Mouse (Mus musculus) midbrain, postnatal 0 days (tissue): ENCODE data around the gene Arhgap22. TPM values are rescaled to one million over a fixed set of nuclear protein-coding genes. Genes with fewer than 3 reads are reported as not detected.

ENCODE experiments used
- ATAC-seq: fragments of 200-750 bp; cut with Nextera tagmentation; 2 replicates; pipeline ENCODE4 v1.8.0; 2017; ENCODE audit warnings: moderate number of reproducible peaks, mild to moderate bottlenecking, moderate TSS enrichment, moderate library complexity; ENCODE audit not compliant: low FRiP score
- DNase-seq: peaks from one replicate; pipeline ENCODE4 v3.0.0-alpha.2; 2015; ENCODE audit warnings: low spot score
- H3K27ac ChIP-seq: fragments of 300-500 bp; sonication (generic); 2 replicates; pipeline ENCODE4 v1.5.1; 2014; ENCODE audit warnings: low read depth, mild to moderate bottlenecking, low read length, mixed read lengths
- H3K27me3 ChIP-seq: fragments of 300-500 bp; sonication (generic); 2 replicates; pipeline ENCODE4 v1.6.1; 2014; ENCODE audit warnings: low read length, control low read depth, mixed read lengths; ENCODE audit not compliant: insufficient read depth
- H3K36me3 ChIP-seq: fragments of 300-500 bp; sonication (generic); 2 replicates; pipeline ENCODE4 v1.6.1; 2014; ENCODE audit warnings: low read length, control low read depth, mixed read lengths; ENCODE audit not compliant: insufficient read depth
- H3K4me1 ChIP-seq: fragments of 300-500 bp; sonication (generic); 2 replicates; pipeline ENCODE4 v1.6.1; 2014; ENCODE audit warnings: mild to moderate bottlenecking, control low read depth, antibody characterized with exemption, low read length, mixed read lengths; ENCODE audit not compliant: insufficient read depth
- H3K4me2 ChIP-seq: fragments of 300-500 bp; sonication (generic); 2 replicates; pipeline ENCODE4 v1.6.1; 2014; ENCODE audit warnings: low read depth, mild to moderate bottlenecking, low read length, mixed read lengths; ENCODE audit not compliant: poor library complexity, severe bottlenecking
- H3K4me3 ChIP-seq: fragments of 300-500 bp; sonication (generic); 2 replicates; pipeline ENCODE4 v1.5.1; 2014; ENCODE audit warnings: low read depth, mild to moderate bottlenecking, low read length, moderate library complexity
- H3K9ac ChIP-seq: fragments of 300-500 bp; sonication (generic); replicated peaks from 2 replicates; pipeline ENCODE4 v1.6.1; 2014; ENCODE audit warnings: mild to moderate bottlenecking, low read length, moderate library complexity, mixed read lengths; ENCODE audit not compliant: poor library complexity, severe bottlenecking
- H3K9me3 ChIP-seq: fragments of 300-500 bp; sonication (generic); 2 replicates; pipeline ENCODE4 v1.6.1; 2016; ENCODE audit warnings: low read length, control low read depth
- CTCF ChIP-seq: IDR thresholded peaks from 2 replicates; pipeline ENCODE4 v1.5.1; 2016; ENCODE audit warnings: antibody characterized with exemption, mild to moderate bottlenecking
- WGBS: fragments of 180-500 bp; shearing (Covaris S2); extraction: QIAGEN DNeasy Blood & Tissue Kit; methylation state at CpG from one replicate; pipeline ENCODE4 v1.1.7; 2014; 5-methylcytosine and 5-hydroxymethylcytosine counted together
- polyA plus RNA-seq: library from polyadenylated mRNA; unstranded; fragments of >200 nt; fragmentation: Nextera tagmentation; extraction: Ambion mirVana; gene quantifications from 2 replicates; pipeline ENCODE4 v1.2.1, GENCODE M21; 2015
- total RNA-seq: library from RNA; depleted of rRNA; stranded (reverse); fragments of >200 nt; gene quantifications from 2 replicates; pipeline ENCODE4 v1.2.3, GENCODE M21; 2014

Gene Arhgap22
- total and polyA plus RNA-seq, 2 experiments from 2014 or later, result 3.4 to 4.2 TPM

DNA sequence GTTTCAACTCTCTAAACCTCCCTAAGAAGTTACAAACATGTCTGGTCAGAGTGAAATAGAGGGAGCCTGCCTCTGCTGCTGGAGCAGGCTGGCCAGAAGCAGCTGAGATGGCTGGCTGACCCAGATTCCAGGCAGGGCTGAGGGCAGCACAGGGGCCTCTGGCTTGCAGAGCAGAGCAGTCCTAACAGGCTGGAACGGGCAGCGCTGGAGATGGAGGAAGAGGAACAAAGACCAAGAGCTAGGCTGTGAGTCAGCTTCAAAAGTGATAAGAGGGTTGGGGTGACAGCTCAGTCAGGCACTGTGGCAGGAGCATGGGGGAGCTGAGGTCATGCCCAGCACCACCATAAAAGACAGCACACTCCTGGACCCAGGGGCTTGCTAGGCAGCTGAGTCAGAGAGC, 62.4 kb downstream of the Arhgap22 start:
- no peak for TF ChIP-seq CTCF

DNA sequence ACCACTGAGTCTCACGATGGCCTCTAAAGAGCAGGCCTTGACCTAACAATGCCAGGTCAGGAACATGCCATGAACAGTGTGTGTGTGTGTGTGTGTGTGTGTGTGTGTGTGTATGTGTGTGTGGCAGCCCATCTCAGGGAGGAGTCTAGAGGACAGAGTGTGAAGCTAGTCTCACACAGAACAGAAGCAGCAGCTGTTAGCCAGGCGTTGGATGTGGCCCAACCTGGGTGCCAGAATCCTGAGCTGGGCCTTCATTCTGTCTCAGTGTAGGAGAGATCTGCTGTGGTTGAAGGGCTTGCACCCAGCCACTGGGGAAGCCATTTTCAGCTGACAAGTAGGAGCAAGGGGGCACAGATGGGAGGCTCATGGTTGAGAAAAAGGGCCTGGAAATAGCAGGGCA, 64.5 kb downstream of the Arhgap22 start:
- WGBS, result 58% methylated on average over 2 of the region's 2 CpGs
- DNase-seq, result no peak
- no peak overlapping the region for H3K4me3 ChIP-seq

More for the DNA sequence above, 62.4 kb downstream of the Arhgap22 start:
- 66% methylated on average over 2 of the region's 2 CpGs for WGBS
- ATAC-seq (no peak), DNase-seq (no peak)
- no peak overlapping the region for H3K9ac ChIP-seq
- H3K36me3 ChIP-seq, result no peaks in the 10 kb centered on the region
- H3K9me3 ChIP-seq, result no peaks in the 10 kb centered on the region
- no peak overlapping the region for H3K27ac ChIP-seq
- no peak overlapping the region for H3K4me3 ChIP-seq
- H3K4me1 ChIP-seq, result no peaks in the 10 kb centered on the region
- no peaks in the 10 kb centered on the region for H3K27me3 ChIP-seq
- H3K4me2 ChIP-seq, result no peak overlapping the region

GRCm38 (mm10) chr14:33280921-33281320, 67.1 kb downstream of the Arhgap22 start:
- DNase-seq (no peak), ATAC-seq (no peak)
- Histone ChIP-seq H3K9me3 (no peaks in the 10 kb centered on the region), H3K4me2 (no peak overlapping the region), H3K4me3 (no peak overlapping the region), H3K9ac (no peak overlapping the region), H3K27ac (no peak overlapping the region), H3K27me3 (no peaks in the 10 kb centered on the region), H3K36me3 (no peaks in the 10 kb centered on the region), H3K4me1 (no peaks in the 10 kb centered on the region)
- TF ChIP-seq CTCF, result no peak
- WGBS, result 86% methylated on average over 2 of the region's 2 CpGs

More for the DNA sequence above, 64.5 kb downstream of the Arhgap22 start:
- no peak for ATAC-seq
- Histone ChIP-seq H3K4me2 (no peak overlapping the region), H3K4me1 (no peaks in the 10 kb centered on the region), H3K27me3 (no peaks in the 10 kb centered on the region), H3K36me3 (no peaks in the 10 kb centered on the region), H3K9me3 (no peaks in the 10 kb centered on the region), H3K9ac (no peak overlapping the region), H3K27ac (no peak overlapping the region)
- TF ChIP-seq CTCF, result no peak

- Histone ChIP-seq H3K4me2 (no peak overlapping the region), H3K36me3 (no peaks in the 10 kb centered on the region), H3K27ac (no peak overlapping the region), H3K9ac (no peak overlapping the region), H3K4me3 (no peak overlapping the region), H3K4me1 (no peaks in the 10 kb centered on the region), H3K9me3 (no peaks in the 10 kb centered on the region), H3K27me3 (no peaks in the 10 kb centered on the region)
- no peak for DNase-seq
- WGBS, result 80% methylated on average over 4 of the region's 4 CpGs
- no peak for ATAC-seq
- no peak for TF ChIP-seq CTCF
These were observed 68.6 kb downstream of the Arhgap22 start for GRCm38 (mm10) chr14:33282447-33282846.

DNA sequence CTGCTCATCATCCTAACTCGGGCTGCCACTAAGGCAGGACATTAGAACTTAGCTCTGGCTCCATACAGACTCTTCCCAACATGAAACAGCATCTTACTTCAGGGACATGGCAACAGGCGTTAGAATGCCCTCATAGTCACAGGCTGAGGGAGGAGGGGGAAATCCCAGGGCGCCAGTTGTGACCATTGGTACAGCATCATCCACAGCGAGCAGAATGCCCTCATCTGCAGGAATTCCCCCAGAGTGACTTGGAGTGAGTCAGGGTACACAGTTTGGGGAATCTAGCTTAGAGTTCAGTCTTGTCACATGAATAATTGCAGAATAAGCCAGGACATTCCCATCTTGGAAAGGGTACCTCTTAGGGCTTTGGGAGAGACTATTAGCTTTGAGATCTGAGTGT, 74.1 kb downstream of the Arhgap22 start:
- ATAC-seq, result no peak
- 72% methylated on average over 4 of the region's 4 CpGs for WGBS

GRCm38 (mm10) chr14:33290038-33290437, 76.2 kb downstream of the Arhgap22 start:
- Histone ChIP-seq H3K4me1 (no peaks in the 10 kb centered on the region), H3K9me3 (no peaks in the 10 kb centered on the region), H3K4me3 (no peak overlapping the region), H3K4me2 (no peak overlapping the region), H3K9ac (no peak overlapping the region), H3K27ac (no peak overlapping the region), H3K27me3 (no peaks in the 10 kb centered on the region), H3K36me3 (no peaks in the 10 kb centered on the region)
- TF ChIP-seq CTCF, result no peak
- DNase-seq (no peak), ATAC-seq (no peak)
- 85% methylated on average over 9 of the region's 9 CpGs for WGBS

More for the DNA sequence above, 74.1 kb downstream of the Arhgap22 start:
- H3K36me3 ChIP-seq, result no peaks in the 10 kb centered on the region
- no peaks in the 10 kb centered on the region for H3K4me1 ChIP-seq
- no peak for DNase-seq
- H3K4me2 ChIP-seq, result no peak overlapping the region
- no peak overlapping the region for H3K27ac ChIP-seq
- no peaks in the 10 kb centered on the region for H3K9me3 ChIP-seq
- no peak for TF ChIP-seq CTCF
- H3K27me3 ChIP-seq, result no peaks in the 10 kb centered on the region
- H3K4me3 ChIP-seq, result no peak overlapping the region
- H3K9ac ChIP-seq, result no peak overlapping the region
